Mouse (Mus musculus): Measurements from ENCODE around the gene Ppm1a. TPM values are rescaled to one million over a fixed set of nuclear protein-coding genes. Genes with fewer than 3 reads are reported as not detected.

Ppm1a gene
- total RNA-seq (2021), result 100 to 1,000 TPM; 185 to 193 TPM
- long read RNA-seq, experiment 1, full-length matches to known transcripts, result 192 of 215 reads
- long read RNA-seq, experiment 1, partial matches to known transcripts, result 14 of 215 reads
- long read RNA-seq, experiment 1, other reads (novel, unspliced or antisense), result 9 of 215 reads
- long read RNA-seq, experiment 2, full-length matches to known transcripts, result 175 of 191 reads
- long read RNA-seq, experiment 2, partial matches to known transcripts, result 9 of 191 reads
- long read RNA-seq, experiment 2, other reads (novel, unspliced or antisense), result 7 of 191 reads

DNA sequence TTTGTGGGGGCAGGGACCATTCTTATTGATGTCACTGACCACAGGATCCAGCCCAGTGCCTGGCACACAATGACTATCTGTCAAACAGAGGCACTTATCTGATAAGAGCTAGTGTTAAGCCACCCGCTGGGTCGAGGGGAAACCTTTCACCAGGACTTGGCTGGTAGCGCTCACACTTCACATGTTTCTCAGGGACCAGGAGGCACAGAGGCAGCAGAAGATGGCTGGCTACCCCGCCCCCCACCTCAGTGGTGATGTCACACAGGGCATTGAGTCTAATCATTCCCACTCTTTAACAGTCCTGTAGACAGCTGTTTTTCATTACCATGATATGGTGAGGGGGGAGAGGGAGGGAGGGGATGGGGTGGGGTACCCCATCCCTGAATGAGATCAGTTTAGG is at the start of gene Ppm1a:
Gene Ppm1a, plus strand, starts transcription at position 370 of the 400 bp plus-strand sequence.
- no peak for DNase-seq

DNA sequence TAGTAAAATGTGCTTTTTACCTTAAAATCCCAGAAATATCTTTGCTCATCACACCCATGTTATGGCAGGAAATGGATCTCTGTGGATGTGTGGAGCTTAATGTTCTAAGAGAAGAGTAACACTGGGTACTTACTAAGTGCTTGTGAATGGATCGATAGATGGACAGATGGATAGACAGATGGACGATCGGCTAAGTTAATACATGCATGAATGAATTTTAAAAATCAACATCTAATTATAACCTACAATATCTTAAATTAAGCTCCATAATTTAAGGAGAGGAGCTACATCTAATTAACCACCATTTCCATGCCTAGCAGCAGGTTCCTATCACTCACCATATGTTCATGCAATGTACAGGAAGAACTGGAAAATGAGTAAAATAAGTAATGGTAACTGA is 47.3 kb upstream of the Ppm1a start:
- DNase-seq, result no peak

DNA sequence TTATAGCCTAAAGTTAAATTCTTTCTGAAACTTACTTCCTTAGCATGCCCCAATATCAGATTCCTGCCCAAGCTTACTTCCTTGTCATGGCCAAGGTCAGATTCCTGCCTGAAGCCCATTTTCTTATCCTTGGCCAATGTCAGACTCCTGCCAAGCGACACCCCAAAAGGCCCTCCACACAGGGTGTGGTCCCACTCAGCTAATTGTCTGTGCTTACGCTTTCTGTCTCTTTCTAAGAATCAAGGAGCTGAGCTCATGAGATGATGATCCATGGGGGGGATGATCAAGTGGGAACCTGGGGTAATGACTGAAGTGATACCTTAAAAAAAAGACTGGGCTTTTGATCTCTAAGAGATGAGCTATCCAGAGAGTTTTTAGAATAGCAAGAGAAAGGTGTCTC is 42.4 kb upstream of the Ppm1a start:
- DNase-seq, result no peak

DNA sequence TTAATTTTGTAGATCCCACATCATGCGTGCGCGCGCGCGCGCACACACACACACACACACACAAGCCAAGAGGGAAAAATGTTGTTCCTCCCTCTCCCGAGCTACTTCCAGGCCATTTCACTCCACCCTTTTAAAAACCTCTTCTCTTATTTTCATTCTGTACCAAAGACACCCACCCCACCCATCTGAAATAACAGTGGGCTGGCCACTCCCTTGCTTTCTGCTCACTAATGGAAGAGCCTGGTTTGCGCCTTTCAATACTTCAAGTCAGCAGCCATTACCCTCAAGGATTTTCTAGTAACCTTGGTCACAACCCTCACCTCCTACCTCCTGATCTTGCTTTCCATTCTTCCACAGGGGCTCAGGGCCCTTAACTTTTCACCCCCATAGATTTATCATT is 41.4 kb upstream of the Ppm1a start:
- DNase-seq, result no peak

DNA sequence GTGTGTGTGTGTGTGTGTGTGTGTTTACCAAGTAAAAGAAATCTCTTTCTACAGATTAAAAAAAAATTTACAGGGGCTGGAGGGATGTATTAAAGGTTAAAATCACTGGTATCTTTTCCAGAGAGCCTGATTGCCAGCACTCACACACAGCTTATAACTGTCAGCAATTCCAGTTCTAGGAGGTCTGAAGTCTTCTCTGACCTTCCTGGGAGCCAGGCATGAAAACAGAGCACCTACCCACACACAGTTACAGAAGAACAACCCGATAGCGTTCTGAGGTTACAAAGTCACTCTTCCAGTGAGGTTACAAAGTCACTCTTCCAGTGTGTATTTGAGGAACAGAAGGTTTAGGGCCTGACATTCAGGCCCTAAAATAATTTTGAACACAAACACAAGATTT is 38.2 kb upstream of the Ppm1a start:
- no peak for DNase-seq

DNA sequence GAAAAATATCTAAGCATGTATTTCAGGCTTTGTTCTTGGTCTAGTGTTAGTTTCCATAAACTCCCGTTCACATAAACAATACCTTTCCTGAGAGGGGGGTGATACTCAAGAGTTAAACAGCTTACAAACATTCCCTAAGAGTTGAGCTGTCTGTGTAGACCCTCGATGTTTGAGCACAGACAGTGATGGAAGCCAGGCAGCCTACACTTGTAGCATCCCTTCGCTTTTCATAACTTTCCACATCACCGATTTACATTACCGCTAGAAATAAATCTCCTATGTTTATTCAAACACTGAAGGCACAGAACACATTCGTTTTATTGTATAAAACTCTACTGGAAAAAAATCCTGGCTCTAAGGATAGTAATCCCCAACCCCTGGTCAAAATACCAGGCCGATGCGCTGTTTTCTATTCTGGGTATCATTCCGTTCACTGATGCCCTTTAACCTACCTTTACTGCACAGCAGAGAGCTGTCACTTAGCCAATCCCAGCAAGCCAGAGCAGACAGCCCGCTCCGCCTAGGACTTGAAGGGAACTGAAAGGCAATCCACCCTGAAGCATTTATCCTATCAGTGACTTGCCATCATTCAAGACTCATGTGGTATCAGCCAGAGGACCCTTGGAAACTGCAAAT is 37.7 kb upstream of the Ppm1a start:
- no peak for DNase-seq

DNA sequence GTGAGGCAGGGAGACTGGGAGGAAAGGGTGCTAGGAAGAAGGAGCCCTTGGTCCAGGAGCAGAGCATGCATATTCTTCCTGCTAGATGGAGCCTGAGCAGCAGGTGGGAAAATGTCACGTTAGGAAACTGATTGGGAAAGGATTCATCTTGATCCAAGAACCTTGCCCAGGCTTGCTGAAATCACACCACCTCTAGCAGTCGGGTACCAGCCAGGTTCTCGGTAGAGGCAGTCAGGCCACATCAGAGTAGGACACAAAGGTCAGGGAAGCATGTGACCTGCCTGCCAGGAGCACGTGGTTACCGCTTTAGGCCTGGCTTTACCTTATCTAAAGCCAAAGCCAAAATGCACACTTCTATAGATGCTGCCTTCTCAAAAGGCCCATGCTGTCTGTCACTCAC is 35.5 kb upstream of the Ppm1a start:
- DNase-seq, result no peak

DNA sequence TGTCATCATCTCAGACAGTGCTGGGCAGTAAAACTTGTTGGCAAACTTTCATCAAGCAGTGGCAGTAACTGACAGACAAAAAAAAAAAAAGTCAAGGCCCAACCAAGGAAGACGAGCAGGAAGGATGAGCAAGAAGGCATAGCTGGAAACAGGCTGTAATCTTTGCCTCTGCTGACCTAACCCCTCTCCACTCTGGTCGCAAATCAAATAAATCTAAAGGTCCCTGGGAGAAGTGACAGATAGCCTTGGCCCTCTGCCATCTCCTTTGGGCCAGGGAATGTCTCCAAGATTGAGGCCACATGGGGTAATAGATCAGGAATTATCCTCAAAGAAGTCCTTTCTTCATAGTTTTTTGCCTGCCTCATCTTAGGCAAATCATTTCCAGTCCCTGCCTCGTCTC is 33.3 kb upstream of the Ppm1a start:
- peak; percentile 20 for DNase-seq

DNA sequence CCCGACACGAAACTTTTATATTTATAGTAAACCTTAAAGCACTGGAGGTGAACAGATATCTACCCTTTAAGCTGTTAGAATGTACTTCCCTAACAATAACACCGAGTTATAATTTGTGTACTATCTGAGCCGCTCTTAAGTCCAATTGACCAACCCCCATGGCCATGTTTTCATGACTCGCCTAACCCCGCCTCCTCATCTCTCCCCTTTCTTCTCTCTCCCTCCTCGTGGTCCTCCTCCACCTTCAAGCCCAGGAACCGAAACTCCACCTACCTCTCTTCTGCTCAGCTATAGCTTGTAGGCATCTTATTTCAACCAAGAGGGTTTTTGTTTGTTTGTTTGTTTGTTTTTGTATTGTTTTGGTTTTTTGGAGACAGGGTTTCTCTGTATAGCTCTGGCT is 30.2 kb upstream of the Ppm1a start:
- no peak for DNase-seq

DNA sequence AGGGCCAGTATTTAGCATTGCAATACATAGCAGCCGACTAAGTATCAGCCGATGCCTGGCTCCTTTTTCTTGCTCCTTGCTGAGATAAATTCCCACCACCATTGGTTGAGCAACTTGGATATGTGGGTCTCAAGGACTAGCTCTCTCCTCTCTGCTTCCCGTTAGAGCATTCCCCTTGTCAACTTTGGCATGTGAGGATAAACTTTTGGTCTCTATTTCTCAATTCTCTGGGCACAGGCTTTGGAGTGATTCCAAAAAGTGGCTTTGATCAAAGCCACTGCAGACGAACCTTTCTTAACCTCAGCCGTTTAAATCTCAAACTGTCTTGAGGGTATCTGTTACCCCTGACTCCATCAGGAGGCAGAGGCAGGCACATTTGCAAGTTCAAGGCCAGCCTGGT is 29.6 kb upstream of the Ppm1a start:
- no peak for DNase-seq

DNA sequence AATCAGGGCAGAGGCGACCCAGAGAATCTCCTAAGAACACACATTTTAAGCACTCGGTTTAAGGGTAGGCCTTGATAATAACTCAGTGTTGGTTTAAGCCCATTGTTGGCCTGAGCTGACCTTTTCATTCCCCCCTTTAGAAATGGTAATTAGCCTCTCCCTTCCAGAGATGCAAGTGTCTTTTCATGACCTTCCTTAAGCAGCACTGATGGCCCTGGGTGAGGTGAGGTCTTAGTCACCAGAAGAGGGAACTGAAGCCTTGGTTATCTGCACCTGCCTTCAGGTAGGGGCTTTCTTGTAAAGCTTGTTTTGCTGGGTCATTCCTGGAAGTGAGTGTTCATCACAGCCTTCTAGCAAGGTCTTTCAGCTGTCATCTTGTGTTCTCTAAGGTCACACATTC is 23.1 kb upstream of the Ppm1a start:
- no peak for DNase-seq

DNA sequence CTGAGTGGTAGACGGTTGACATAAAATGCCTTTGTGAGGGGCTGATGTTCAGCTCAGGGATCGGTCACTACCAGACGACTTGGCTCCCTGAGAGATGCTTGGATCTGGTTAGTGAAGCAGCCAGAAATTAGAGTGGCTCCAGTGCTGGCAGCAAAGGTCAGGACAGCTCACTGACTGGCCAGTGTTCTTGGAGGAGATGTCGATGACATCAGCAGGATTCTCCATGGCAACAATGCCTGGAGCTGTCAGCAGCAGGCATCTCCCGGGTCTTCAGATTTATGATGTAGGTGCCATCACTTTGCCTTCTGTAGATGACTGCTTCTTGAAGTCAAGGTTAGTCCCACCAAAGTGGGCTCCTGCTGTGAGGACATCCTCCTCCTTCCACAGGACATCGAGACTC is 16.1 kb upstream of the Ppm1a start:
- no peak for DNase-seq

DNA sequence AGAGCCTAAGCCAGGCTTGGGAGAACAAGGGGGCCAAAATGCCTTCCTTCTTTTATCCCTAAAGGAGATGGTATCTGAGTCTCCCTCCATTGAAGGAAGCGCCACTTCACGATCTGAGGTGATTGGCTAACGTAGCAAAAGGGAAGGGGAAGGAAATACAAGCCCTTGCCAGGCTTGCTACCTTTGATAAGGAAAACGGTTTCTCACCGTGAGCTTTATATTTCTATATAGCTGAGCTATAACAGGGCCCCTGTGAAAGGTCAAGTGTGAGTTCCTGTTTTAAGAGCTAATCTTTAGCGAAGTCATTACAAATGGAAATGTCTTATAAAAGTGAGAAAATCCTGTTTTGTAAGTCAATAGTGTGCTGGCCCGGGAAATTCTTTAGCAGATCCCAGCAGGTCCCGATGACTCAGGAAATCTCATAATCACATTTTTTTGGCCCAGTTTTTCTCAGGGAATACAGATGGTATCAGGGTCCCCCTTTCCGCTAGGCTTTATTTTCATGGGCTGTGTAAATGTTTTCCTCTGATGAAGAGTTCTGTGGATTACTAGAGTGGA is 12.4 kb upstream of the Ppm1a start:
- DNase-seq, result no peak

DNA sequence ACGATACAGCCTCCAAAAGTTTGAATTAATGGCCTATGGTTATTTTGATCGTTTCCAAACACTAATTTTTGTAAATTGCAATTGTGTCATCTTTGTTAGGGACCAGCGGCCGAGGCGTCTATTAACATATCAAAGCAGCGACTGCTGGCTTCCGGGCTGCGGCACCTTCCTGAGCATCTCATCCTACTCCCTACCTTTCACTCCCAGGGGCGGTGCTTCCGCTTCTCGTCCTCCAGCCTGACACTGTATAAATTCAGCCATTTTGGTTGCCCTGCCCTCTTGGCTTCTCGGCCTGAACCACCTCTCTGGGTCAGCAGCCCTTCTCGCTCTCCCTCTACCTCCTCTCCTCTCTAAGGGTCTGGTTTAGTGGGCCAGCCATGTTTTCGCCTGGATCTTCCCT is 11.8 kb upstream of the Ppm1a start:
- DNase-seq, result no peak

DNA sequence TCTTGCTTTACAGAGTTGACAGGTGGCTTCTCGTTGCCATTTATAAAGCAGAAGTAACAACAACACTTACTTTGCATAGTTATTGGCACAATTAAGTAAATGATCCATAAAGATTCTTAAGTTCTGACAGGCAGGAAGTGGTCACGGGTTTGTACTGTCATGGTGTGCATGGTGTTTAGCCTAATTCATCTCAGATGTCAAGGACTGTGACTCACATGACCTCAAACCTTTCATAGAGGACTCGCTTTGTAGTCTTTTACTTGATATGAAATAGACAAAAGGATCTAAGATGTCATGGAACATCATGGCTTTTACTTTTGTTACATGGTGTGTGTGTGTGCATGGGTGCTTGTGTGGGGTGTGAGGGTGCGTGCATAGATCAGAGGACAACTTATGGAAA is 8.9 kb upstream of the Ppm1a start:
- no peak for DNase-seq

DNA sequence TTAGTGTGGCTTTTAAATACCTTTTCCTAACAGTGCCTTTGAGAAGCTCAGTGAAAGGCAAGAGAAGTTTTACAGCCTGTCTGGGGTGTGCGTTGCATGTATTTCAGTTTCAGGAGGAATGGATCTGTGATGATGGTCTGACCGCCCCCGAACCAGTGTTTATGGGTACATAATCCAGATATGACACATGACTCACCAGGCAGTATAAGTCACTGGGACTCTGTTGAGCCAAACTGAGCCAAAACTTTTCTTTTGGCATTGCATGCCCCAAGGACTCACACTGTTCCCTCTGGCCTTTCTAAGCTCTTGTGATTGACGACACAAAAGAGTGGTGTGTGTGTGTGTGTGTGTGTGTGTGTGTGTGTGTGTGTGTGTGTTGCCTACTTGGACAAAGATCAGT is 8.4 kb upstream of the Ppm1a start:
- no peak for DNase-seq

DNA sequence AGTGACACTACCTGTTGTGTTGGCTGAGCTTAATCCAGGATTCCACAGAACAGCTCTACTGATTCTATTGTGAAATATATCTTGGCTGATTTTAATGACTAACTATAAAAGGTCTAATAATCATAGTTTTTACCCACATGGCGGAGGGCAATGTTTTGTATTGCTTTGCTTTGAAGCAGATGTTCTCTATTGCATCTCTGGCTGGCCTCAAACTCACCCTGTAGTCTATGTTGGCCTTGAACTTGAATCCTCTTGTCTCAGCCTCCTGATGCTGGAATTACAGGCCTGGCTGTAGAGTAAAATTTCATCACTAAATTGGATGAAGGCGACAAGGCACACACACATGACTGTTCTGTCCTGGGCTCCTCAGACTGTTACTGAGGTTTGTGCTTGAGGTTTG is 7.8 kb upstream of the Ppm1a start:
- DNase-seq, result no peak

DNA sequence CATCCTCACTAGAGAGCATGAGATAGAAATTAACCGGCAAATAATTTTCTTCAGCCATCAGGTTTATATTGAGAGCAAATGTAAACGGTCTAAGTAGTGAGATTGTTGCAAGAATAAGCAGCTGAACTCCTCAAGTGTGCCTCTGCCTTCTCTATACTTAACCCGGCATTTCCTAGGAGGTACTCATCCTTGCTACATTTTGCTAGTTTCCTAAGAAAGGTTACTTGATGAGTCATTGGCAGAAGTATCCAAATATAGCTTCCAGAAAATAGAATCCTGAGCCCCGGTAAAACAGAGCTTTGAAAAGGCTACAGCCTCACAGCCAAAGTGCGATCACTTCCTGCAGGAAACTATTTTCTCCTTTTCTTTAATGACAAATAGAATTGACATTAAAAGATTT is 7.2 kb upstream of the Ppm1a start:
- DNase-seq, result no peak

DNA sequence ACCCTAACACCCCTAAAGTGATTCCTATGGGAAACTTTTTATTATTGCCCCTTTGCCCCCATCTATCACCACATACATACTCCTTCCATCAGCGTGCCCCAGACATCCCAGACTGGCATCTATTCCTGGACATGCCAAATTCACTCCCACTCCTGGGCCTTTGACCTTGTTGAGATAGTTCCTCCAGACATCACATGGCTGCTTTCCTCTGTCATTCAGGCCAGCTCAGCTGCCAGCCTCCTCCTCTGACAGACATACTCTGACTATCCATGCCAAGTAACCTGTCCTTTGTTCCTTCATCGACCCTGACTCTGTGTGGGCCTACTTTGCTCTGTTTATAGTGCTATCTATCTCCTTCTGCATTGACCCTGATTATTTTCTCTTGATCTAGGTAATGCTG is 6.6 kb upstream of the Ppm1a start:
- DNase-seq, result no peak

DNA sequence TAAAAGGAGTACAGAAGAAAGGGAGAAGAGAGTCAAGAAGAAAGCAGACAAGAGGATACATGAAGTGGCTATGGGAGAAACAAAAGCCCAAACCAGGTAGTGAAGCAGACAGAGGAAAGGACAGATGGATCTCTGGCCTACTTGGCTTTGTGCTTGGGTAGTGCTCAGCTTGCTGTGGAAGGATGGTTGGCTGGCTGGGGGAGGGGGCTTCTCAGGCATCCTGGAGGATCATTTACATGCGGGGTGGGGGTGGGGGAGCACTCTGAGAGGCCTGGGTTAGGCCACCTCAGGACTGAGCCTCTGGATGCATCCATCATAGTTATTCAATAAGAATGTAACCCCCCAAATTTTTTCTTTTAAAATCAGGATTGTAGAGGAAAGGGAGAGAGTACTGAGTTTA is 341 bp downstream of the Ppm1a start:
- DNase-seq, result no peak

DNA sequence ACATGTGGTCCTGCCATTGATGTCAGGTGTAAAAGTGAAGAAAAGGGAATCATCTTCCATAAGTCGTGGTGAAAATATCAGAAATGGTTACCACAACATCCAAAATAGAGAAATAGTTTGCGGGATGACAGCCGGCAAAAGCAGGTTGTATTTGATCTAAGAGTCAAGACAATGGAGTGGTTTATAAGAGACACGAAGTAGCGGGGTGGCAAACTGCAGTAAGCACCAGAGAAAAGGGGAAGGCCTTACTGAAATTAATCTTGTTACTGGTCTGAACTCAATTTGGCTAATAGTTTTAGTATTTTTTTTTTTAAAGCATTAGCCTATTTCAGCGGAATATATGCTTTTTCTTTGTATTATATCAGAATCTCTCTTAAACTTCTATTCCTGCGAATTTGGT is 2.7 kb downstream of the Ppm1a start:
- DNase-seq, result no peak

DNA sequence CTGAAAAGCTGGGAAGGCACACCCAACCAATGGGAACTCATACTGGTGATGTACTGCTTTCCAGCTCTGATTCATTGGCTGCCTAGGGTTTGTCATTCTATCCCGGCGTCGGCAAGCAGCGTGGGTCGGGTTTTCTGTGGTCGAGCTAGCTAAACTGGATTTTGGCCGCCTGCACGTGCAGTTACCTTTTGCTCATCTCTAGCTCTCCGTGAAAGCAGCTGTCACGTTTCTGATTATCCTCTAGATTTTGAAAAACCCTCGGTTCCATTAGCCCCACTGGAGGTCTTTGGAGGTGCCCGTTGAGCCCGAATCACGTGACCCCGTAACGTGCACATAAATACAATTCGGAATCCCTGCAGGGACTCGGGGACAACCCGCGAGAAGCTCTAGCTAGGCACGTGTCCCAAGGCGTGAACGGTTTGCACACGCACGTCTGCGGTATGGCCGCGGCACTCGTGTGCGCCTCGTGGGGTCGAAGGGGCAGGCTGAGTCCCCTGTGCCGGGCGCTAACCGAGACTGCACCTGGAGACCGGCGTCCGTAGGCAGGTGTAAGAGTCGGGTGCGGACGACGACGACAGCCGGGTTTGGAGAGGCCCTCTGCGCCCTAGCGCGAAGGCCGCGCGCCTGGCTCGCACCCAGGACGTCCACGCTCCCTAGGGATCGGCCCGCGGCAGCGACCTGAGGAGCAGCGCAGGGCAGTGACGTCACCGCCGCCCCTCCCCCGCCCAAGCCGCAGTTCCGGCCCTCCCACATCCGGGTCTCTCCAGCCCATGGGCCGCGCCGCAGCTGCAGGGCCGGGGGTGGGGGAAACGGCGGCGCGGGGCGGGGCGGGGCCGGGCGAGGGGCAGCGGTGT is 3.3 kb downstream of the Ppm1a start:
- peak; percentile 97 for DNase-seq

DNA sequence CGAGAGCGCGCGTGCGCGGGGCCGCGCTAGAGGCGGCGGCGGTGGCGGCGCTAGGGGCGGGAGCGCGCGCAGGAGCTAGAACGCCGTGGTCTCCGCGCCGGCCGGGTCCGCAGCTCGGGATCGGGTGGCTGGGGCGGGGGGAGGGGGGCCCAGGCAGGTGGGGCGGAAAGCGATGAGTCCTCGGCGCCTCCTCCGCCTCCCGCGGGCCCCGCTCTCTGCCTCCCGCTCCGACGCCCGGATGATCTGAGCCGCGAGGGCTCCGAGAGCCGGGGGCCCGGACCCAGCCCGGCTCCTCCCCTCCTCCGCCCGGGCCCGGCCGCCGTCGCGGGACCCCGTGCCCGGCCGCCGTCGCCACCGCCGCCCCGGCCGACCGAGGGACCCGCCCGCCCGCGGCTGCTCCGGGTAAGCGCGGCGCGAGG is 4.0 kb downstream of the Ppm1a start:
- DNase-seq, result no peak

All from gastrocnemius, postnatal 10 days (tissue).